Mouse (Mus musculus) liver, postnatal 0 days (tissue): ENCODE measurements around the gene Setd1a. TPM values are rescaled to one million over a fixed set of nuclear protein-coding genes. Genes with fewer than 3 reads are reported as not detected.

Experiments used
- ATAC-seq: fragments of 200-750 bp; cut with Nextera tagmentation; 2 replicates; pipeline ENCODE4 v1.8.0; 2017; ENCODE audit warnings: mild to moderate bottlenecking, moderate library complexity
- DNase-seq: peaks from one replicate; pipeline ENCODE4 v3.0.0-alpha.2; 2016
- H3K27ac ChIP-seq: fragments of 300-500 bp; sonication (generic); 2 replicates; pipeline ENCODE4 v1.5.1; 2014; ENCODE audit warnings: antibody characterized with exemption, moderate library complexity, mild to moderate bottlenecking, low read depth
- H3K27me3 ChIP-seq: fragments of 300-500 bp; sonication (generic); 2 replicates; pipeline ENCODE4 v1.6.1; 2014; ENCODE audit warnings: low read length, control low read depth, mixed read lengths; ENCODE audit not compliant: insufficient read depth
- H3K36me3 ChIP-seq: fragments of 300-500 bp; sonication (generic); replicated peaks from 2 replicates; pipeline ENCODE4 v1.6.1; 2014; ENCODE audit warnings: mild to moderate bottlenecking, control low read depth, low read length, moderate library complexity, mixed read lengths; ENCODE audit not compliant: insufficient read depth
- H3K4me1 ChIP-seq: fragments of 300-500 bp; sonication (generic); 2 replicates; pipeline ENCODE4 v1.6.1; 2014; ENCODE audit warnings: antibody characterized with exemption, mild to moderate bottlenecking, control low read depth; ENCODE audit not compliant: insufficient read depth
- H3K4me2 ChIP-seq: fragments of 300-500 bp; sonication (generic); 2 replicates; pipeline ENCODE4 v1.6.1; 2014; ENCODE audit warnings: low read depth, mild to moderate bottlenecking, low read length, moderate library complexity, mixed read lengths
- H3K4me3 ChIP-seq: fragments of 300-500 bp; sonication (generic); 2 replicates; pipeline ENCODE4 v1.5.1; 2014; ENCODE audit warnings: low read depth, low read length
- H3K9ac ChIP-seq: fragments of 300-500 bp; sonication (generic); replicated peaks from 2 replicates; pipeline ENCODE4 v1.6.1; 2014; ENCODE audit warnings: mild to moderate bottlenecking, moderate library complexity
- H3K9me3 ChIP-seq: fragments of 300-500 bp; sonication (generic); 2 replicates; pipeline ENCODE4 v1.6.1; 2016; ENCODE audit warnings: mild to moderate bottlenecking, control low read depth, low read length, mixed read lengths
- CTCF ChIP-seq: sonication (generic); IDR thresholded peaks from 2 replicates; pipeline ENCODE4 v1.5.1; 2016; ENCODE audit warnings: antibody characterized with exemption, low read depth
- EP300 ChIP-seq: IDR thresholded peaks from 2 replicates; pipeline ENCODE4 v1.6.1; 2016; ENCODE audit warnings: antibody characterized with exemption, low read depth, mild to moderate bottlenecking
- WGBS: fragments of 180-500 bp; shearing (Covaris S2); extraction: QIAGEN DNeasy Blood & Tissue Kit; methylation state at CpG from one replicate; pipeline ENCODE4 v1.1.7; 2014; ENCODE audit not compliant: insufficient replicate concordance; 5-methylcytosine and 5-hydroxymethylcytosine counted together
- polyA plus RNA-seq: library from polyadenylated mRNA; unstranded; fragments of >200 nt; fragmentation: Nextera tagmentation; extraction: Ambion mirVana; gene quantifications from 2 replicates; pipeline ENCODE4 v1.2.1, GENCODE M21; 2015

Gene Setd1a
- polyA plus RNA-seq, 1 experiment from 2014 or later, result 7.3 TPM

DNA sequence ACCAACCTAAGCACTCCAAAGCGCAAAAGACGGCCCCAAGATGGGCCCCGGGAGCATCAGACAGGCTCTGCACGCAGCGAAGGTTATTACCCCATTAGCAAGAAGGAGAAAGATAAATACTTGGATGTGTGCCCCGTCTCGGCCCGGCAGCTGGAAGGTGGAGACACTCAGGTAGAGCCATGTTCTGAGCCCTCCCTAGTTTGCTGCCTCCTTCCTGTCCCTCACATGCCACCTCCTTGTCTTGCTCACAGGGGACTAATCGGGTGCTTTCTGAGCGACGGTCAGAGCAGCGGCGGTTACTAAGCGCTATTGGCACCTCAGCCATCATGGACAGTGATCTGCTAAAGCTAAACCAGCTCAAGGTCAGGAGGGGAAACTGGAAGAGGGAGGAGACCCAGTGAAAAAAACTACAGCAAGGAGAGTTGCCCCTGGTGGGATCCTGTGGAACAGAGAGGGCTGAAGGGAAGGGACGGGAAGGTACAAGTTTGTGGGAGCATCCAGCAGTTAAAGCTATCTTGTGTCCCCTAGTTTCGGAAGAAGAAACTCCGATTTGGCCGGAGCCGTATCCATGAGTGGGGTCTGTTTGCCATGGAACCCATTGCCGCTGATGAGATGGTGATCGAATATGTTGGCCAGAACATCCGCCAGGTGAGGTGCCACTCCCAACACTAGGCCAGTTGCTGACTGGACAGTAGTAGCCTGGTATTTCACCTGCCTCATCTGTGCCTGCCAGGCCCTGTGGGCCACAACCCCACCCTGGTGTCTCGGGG is 20.8 kb downstream of the Setd1a start:
- Histone ChIP-seq H3K4me1 (no peaks in the 10 kb centered on the region), H3K27ac (no peak overlapping the region), H3K27me3 (no peaks in the 10 kb centered on the region), H3K4me2 (no peak overlapping the region), H3K9me3 (no peaks in the 10 kb centered on the region), H3K36me3 (peaks cover 75% of the 10 kb centered on the region), H3K9ac (no peak overlapping the region), H3K4me3 (no peak overlapping the region)
- ATAC-seq (no peak), DNase-seq (no peak)
- TF ChIP-seq CTCF, result no peak
- TF ChIP-seq EP300, result no peak
- WGBS, result 92% methylated on average over 23 of the region's 23 CpGs

DNA sequence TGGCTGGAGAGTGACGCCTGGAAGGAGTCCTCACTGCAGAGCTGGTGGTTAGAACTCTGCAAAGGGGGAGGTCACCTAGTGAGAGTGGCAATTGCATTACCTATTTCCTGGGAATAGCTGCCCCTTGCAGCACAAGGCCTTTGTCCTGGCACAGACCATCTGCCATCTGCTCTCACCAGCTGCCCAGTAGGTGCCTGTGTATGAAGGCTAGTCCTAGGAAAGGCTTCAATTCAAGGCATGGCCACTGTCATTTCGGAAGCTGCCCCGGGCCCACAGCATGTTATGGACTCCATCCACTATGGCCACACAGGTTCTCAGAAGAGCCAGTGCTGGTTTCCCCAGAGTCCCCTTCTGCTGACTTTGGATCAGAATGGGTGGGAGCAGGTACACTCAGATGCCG is 22.1 kb downstream of the Setd1a start:
- Histone ChIP-seq H3K4me2 (no peak overlapping the region), H3K27me3 (no peaks in the 10 kb centered on the region), H3K4me1 (peaks cover 5% of the 10 kb centered on the region), H3K27ac (no peak overlapping the region), H3K9me3 (no peaks in the 10 kb centered on the region), H3K9ac (no peak overlapping the region), H3K4me3 (no peak overlapping the region), H3K36me3 (peaks cover 71% of the 10 kb centered on the region)
- TF ChIP-seq EP300, result no peak
- TF ChIP-seq CTCF, result no peak
- DNase-seq (no peak), ATAC-seq (no peak)
- WGBS, result 79% methylated on average over 4 of the region's 4 CpGs

DNA sequence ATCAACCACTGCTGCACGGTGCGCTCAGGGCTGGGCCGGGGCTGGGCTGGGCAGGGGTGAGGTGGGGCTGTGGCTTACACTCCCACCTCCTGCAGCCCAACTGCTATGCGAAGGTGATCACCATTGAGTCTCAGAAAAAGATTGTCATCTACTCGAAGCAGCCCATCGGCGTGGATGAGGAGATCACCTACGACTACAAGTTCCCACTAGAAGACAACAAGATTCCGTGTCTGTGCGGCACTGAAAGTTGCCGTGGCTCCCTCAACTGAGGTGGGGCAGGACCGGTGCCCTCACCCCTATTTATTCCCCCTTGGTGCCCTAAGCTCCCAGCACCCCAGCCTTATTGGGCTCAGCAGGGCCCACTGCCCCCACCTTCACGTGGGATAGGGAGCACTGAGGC is 22.7 kb downstream of the Setd1a start:
- TF ChIP-seq EP300 (no peak), CTCF (no peak)
- peaks cover 7% of the 10 kb centered on the region for H3K4me1 ChIP-seq
- ATAC-seq (no peak), DNase-seq (no peak)
- no peak overlapping the region for H3K4me3 ChIP-seq
- no peaks in the 10 kb centered on the region for H3K9me3 ChIP-seq
- no peak overlapping the region; the same call in 1 of the 2 replicates for H3K27ac ChIP-seq
- 89% methylated on average over 13 of the region's 13 CpGs for whole genome bisulfite sequencing
- H3K4me2 ChIP-seq, result no peak overlapping the region
- H3K36me3 ChIP-seq, result peaks cover 69% of the 10 kb centered on the region
- H3K9ac ChIP-seq, result no peak overlapping the region
- no peaks in the 10 kb centered on the region for H3K27me3 ChIP-seq

GRCm38 (mm10) chr7:127799738-127800137 is 23.3 kb downstream of the Setd1a start:
- no peaks in the 10 kb centered on the region for H3K27me3 ChIP-seq
- no peak for ATAC-seq
- no peak overlapping the region for H3K27ac ChIP-seq
- no peak overlapping the region for H3K9ac ChIP-seq
- no peak for DNase-seq
- H3K4me1 ChIP-seq, result peaks cover 12% of the 10 kb centered on the region
- H3K4me3 ChIP-seq, result no peak overlapping the region
- no peak overlapping the region for H3K4me2 ChIP-seq
- no peak for TF ChIP-seq CTCF
- no peak for TF ChIP-seq EP300
- 77% methylated on average over 1 of the region's 1 CpGs for WGBS
- H3K9me3 ChIP-seq, result no peaks in the 10 kb centered on the region
- H3K36me3 ChIP-seq, result peaks cover 66% of the 10 kb centered on the region

DNA sequence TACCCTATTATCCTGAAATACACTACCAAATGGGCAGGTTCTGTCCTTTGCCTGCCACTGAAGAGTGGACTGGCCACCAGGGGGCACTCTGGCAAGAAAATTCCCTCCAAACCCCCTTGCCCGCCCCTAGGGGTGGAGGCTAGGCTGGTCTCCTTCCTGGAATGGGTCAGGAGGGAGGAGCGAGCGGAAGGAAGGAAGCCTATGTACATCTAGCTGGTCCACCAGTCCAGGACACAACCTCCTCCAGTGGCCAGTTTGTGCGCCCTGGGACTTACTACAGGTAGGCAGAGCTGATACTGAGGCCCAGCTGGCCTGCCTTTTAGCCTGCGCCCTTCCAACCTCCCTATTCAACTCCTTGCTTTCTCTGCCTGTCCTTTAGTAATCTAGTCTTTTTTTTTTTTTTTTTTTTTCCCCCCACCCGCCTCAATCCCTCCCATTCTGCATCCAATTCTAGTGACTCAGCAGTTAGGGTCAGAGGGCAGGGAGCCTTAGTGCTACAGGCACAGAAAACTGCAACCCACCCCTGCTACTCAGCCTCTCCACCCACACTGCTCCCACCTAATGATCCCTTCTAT is 24.1 kb downstream of the Setd1a start, which contains the start of gene Hsd3b7:
Gene Hsd3b7 (plus strand): TSS at position 170 of the 575 bp plus-strand sequence.
- H3K27ac ChIP-seq, result peak within 1 kb of the TSS; percentile 92
- peaks cover 18% of the 10 kb centered on the region for H3K4me1 ChIP-seq
- H3K9me3 ChIP-seq, result no peaks in the 10 kb centered on the region

DNA sequence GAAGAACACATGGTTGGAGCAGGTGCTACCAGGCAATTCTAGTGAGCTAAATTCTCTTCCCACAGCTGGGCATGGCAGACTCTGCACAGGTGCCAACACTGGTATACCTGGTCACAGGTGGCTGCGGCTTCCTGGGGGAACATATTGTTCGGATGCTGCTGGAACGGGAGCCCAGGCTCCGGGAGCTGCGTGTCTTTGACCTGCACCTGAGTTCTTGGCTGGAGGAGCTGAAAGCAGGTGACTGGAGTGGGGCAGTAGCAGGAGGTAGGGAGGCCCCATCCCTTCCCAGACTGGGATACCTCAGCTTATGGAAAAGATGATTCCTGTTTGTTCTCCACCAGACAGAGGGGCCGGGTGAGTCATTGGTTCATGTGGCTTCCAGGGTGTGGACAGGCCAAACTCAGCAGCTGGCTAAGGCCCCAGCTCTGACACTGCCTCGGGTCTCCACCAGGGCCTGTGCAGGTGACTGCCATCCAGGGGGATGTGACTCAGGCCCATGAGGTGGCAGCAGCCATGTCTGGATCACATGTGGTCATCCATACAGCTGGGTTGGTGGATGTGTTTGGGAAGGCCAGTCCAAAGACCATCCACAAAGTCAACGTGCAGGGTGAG is 24.6 kb downstream of the Setd1a start:
- peak overlapping the region; percentile 47 for H3K4me3 ChIP-seq
- no peaks in the 10 kb centered on the region for H3K9me3 ChIP-seq
- WGBS, result 76% methylated on average over 8 of the region's 8 CpGs
- peak overlapping the region; percentile 92 for H3K27ac ChIP-seq
- H3K4me1 ChIP-seq, result peaks cover 21% of the 10 kb centered on the region
- peak; percentile 74 for ATAC-seq
- peaks cover 53% of the 10 kb centered on the region for H3K36me3 ChIP-seq
- H3K4me2 ChIP-seq, result peak overlapping the region; percentile 69
- TF ChIP-seq CTCF, result 0 out of 2 replicates have a peak, but pooled peaks have one; percentile 10
- no peak for TF ChIP-seq EP300
- no peaks in the 10 kb centered on the region for H3K27me3 ChIP-seq
- DNase-seq, result peak; percentile 61
- peak overlapping the region; percentile 72 for H3K9ac ChIP-seq

More for the DNA sequence above, 24.1 kb downstream of the Setd1a start, which contains the start of gene Hsd3b7:
- peak; percentile 97 for TF ChIP-seq CTCF
- TF ChIP-seq EP300, result peak; percentile 65; the same call in 1 of the 2 replicates
- peak; percentile 93 for DNase-seq
- peak; percentile 75 for ATAC-seq
- Histone ChIP-seq H3K4me2 (peak within 1 kb of the TSS; percentile 69), H3K9ac (peak within 1 kb of the TSS; percentile 72), H3K27me3 (no peaks in the 10 kb centered on the region), H3K36me3 (peaks cover 58% of the 10 kb centered on the region), H3K4me3 (peak within 1 kb of the TSS; percentile 47)
- 18% methylated on average over 6 of the region's 6 CpGs for WGBS
